Mouse (Mus musculus) liver, adult 2 months (tissue): Measurements from ENCODE around the gene Gm10382. TPM values are rescaled to one million over a fixed set of nuclear protein-coding genes. Genes with fewer than 3 reads are reported as not detected.

Experiments
- DNase-seq: peaks from one replicate; pipeline ENCODE4 v3.0.0-alpha.2; 2011; ENCODE audit warnings: low read depth, low spot score; ENCODE audit errors: extremely low read depth
- H3K27ac ChIP-seq: fragments of 200-500 bp; replicated peaks from 2 replicates; pipeline ENCODE4 v1.5.1; 2012; ENCODE audit warnings: low read depth, mild to moderate bottlenecking, control low read depth, inconsistent platforms, low read length; ENCODE audit not compliant: insufficient read depth
- H3K27me3 ChIP-seq: fragments of 200-500 bp; 2 replicates; pipeline ENCODE4 v1.6.1; 2012; ENCODE audit warnings: mild to moderate bottlenecking, moderate library complexity, low read length, inconsistent platforms; ENCODE audit not compliant: control insufficient read depth, insufficient read depth
- H3K36me3 ChIP-seq: fragments of 200-500 bp; 2 replicates; pipeline ENCODE4 v1.6.1; 2012; ENCODE audit warnings: low read length, inconsistent platforms; ENCODE audit not compliant: control insufficient read depth, insufficient read depth
- H3K4me1 ChIP-seq: fragments of 200-500 bp; 2 replicates; pipeline ENCODE4 v1.6.1; 2011; ENCODE audit warnings: low read length; ENCODE audit not compliant: control insufficient read depth, insufficient read depth
- H3K4me3 ChIP-seq: fragments of 200-500 bp; 2 replicates; pipeline ENCODE4 v1.5.1; 2011; ENCODE audit warnings: low read depth, mild to moderate bottlenecking, control low read depth, low read length, moderate library complexity; ENCODE audit not compliant: insufficient read depth
- H3K79me2 ChIP-seq: fragments of 200-500 bp; 2 replicates; pipeline ENCODE4 v1.6.1; 2012; ENCODE audit warnings: inconsistent platforms, mild to moderate bottlenecking, low read length, moderate library complexity; ENCODE audit not compliant: control insufficient read depth, insufficient read depth
- H3K9ac ChIP-seq: fragments of 200-500 bp; 2 replicates; pipeline ENCODE4 v1.6.1; 2012; ENCODE audit warnings: low read depth, mild to moderate bottlenecking, control low read depth, inconsistent platforms, low read length
- CTCF ChIP-seq: fragments of 200-500 bp; IDR thresholded peaks from 2 replicates; pipeline ENCODE4 v1.5.1; 2011; ENCODE audit warnings: low read depth, low read length, control low read depth
- POLR2A ChIP-seq: fragments of 200-500 bp; IDR thresholded peaks from 2 replicates; pipeline ENCODE4 v1.6.1; 2011; ENCODE audit warnings: low read length, control low read depth; ENCODE audit not compliant: insufficient read depth; ENCODE audit errors: extremely low read depth
- WGBS: fragments of 180-500 bp; shearing (Covaris S2); methylation state at CpG from one replicate; pipeline ENCODE4 v1.1.7; 2018; 5-methylcytosine and 5-hydroxymethylcytosine counted together
- polyA plus RNA-seq: library from polyadenylated mRNA; depleted of rRNA; stranded (reverse); fragments of >200 nt; gene quantifications from 2 replicates; pipeline ENCODE4 v1.2.3, GENCODE M21; 2012
- total RNA-seq: library from RNA; depleted of rRNA; stranded (reverse); fragments of >200 nt; gene quantifications from 2 replicates; pipeline ENCODE4 v1.2.3, GENCODE M21; 2014

Gm10382 gene
- total and polyA plus RNA-seq, 2 experiments, result 0.24 TPM; not detected in 1

DNA sequence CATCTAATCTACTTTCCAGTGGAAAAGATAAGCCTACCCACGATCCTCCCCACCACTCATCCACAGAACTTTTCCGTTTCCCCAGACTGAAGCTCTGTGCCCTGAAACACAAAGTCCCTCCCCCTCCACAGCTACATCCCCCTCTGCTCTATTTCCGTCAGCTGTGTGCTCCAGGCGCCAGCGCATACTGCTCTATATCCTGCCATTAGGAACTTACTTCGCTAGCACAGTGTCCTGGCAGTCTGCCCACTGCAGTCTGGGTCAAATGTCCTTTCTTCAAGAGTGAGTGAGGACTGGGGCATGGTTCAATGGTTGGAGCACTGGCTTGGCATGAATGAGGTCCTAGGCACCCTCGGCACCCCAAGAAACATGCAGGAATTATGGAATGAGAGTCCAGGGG lies 25.2 kb upstream of the Gm10382 start:
- Histone ChIP-seq H3K27ac (no peak overlapping the region), H3K4me1 (0 out of 2 replicates have a peak, but pooled peaks cover 1% of the 10 kb centered on the region), H3K9ac (no peak overlapping the region), H3K36me3 (no peaks in the 10 kb centered on the region), H3K27me3 (no peaks in the 10 kb centered on the region), H3K79me2 (no peaks in the 10 kb centered on the region), H3K4me3 (no peak overlapping the region)
- DNase-seq, result peak; percentile 42
- TF ChIP-seq CTCF (no peak), POLR2A (no peak)
- 80% methylated on average over 7 of the region's 7 CpGs for WGBS

DNA sequence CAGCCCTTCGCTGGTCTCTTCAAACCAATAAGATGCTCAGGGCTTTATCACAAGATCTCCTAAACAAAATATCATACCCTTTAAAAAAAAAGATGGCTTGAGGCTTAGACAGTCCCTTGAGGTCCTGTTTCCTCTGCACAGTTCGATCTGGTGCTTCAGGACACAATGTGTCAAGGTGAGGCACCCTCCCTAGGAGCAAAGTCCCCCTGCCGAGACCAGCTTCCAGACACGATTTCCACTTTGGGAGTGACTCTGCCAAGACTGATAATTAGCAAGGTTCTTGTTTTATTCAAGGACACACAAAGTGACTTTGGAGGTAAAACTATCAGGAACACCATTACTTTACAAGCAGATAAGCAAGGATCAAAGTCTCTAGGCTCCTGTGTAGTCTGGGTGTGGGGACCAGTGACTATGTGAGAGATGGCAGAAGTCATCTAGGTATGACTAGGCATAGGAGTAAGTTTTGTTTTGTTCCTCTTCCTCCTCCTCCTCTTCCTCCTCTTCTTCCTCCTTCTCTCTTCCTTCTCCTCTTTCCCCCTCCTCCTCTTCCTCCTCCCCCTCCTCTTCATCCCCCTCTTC lies 24.2 kb upstream of the Gm10382 start:
- H3K4me1 ChIP-seq, result 0 out of 2 replicates have a peak, but pooled peaks cover 1% of the 10 kb centered on the region
- no peaks in the 10 kb centered on the region for H3K27me3 ChIP-seq
- no peak overlapping the region for H3K27ac ChIP-seq
- H3K36me3 ChIP-seq, result no peaks in the 10 kb centered on the region
- DNase-seq, result no peak
- H3K4me3 ChIP-seq, result no peak overlapping the region
- TF ChIP-seq CTCF (no peak), POLR2A (no peak)
- no peaks in the 10 kb centered on the region for H3K79me2 ChIP-seq
- H3K9ac ChIP-seq, result no peak overlapping the region
- 64% methylated on average over 4 of the region's 4 CpGs for WGBS

DNA sequence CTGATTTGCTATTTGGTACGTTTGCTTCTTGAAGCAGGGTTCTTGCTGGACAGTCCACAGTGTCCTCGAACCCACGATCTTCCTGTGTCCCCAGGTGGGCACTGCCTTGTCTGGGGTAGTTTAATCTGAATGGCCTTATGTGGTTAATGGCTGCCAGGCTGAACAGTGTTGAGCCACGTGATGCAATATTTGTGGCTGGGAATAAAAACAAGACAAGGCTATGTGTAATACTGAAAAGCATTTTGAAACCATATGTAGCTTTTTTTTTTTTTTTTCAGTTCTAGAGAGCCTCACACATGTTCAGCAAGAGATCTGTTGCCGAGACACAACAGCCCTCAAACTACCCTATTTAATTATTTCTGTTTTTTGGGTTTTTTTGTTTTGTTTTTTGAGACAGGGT lies 21.0 kb upstream of the Gm10382 start:
- TF ChIP-seq CTCF, result no peak
- no peak for TF ChIP-seq POLR2A
- Histone ChIP-seq H3K4me1 (no peaks in the 10 kb centered on the region), H3K27me3 (no peaks in the 10 kb centered on the region), H3K4me3 (no peak overlapping the region), H3K9ac (no peak overlapping the region), H3K27ac (no peak overlapping the region), H3K36me3 (no peaks in the 10 kb centered on the region), H3K79me2 (no peaks in the 10 kb centered on the region)
- 62% methylated on average over 5 of the region's 5 CpGs for WGBS
- DNase-seq, result no peak

- no peaks in the 10 kb centered on the region for H3K27me3 ChIP-seq
- WGBS, result 2% methylated on average over 4 of the region's 4 CpGs
- H3K27ac ChIP-seq, result no peak overlapping the region
- peak; percentile 65 for DNase-seq
- no peaks in the 10 kb centered on the region for H3K4me1 ChIP-seq
- H3K36me3 ChIP-seq, result no peaks in the 10 kb centered on the region
- H3K4me3 ChIP-seq, result no peak overlapping the region
- no peak overlapping the region for H3K9ac ChIP-seq
- TF ChIP-seq CTCF, result peak; percentile 55; the same call in 1 of the 2 replicates
- no peak for TF ChIP-seq POLR2A
- H3K79me2 ChIP-seq, result no peaks in the 10 kb centered on the region
Observed at GRCm38 (mm10) chr5:125368568-125368967, 20.6 kb upstream of the Gm10382 start.

DNA sequence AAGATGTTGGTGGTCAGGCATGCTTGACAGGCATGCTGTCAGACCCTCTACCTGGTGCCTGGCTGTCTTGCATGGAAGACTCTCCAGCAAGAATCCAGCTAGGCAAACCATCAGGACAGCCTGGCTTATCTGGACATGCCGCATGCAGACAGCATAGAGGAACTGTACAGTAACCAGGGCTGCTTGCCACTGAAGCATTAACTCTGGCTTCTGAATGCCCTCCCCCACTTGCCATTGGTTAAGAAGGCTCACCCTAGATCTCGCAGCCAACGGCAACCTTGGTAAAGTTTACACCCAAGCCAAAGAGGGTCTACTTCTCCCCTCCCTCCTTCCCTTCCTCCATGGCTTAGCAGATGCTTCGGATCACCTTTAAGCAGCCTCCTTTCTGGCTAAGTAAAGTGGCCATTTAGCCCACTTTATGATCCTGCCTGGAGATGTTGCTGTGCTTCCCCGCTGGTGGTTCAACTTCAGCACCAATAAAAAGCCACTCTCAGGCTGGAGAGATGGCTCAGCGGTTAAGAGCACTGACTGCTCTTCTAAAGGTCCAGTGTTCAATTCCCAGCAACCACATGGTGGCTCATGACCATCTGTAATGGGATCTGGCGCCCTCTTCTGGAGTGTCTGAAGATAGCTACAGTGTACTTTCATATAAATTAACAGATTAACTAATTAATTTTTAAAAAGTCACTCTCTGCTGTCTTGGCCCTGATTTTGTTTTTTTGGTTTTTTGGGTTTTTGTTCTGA lies 18.0 kb upstream of the Gm10382 start:
- Histone ChIP-seq H3K4me3 (no peak overlapping the region), H3K27me3 (no peaks in the 10 kb centered on the region), H3K9ac (no peak overlapping the region), H3K36me3 (no peaks in the 10 kb centered on the region), H3K27ac (no peak overlapping the region), H3K79me2 (no peaks in the 10 kb centered on the region), H3K4me1 (no peaks in the 10 kb centered on the region)
- whole genome bisulfite sequencing, result 85% methylated on average over 7 of the region's 7 CpGs
- DNase-seq, result no peak
- TF ChIP-seq POLR2A, result no peak
- TF ChIP-seq CTCF, result peak; percentile 12; the same call in 1 of the 2 replicates

- no peak for TF ChIP-seq POLR2A
- TF ChIP-seq CTCF, result no peak
- H3K27ac ChIP-seq, result no peak overlapping the region
- no peak overlapping the region for H3K9ac ChIP-seq
- no peak for DNase-seq
- WGBS, result 78% methylated on average over 4 of the region's 4 CpGs
- no peaks in the 10 kb centered on the region for H3K4me1 ChIP-seq
- H3K79me2 ChIP-seq, result no peaks in the 10 kb centered on the region
- no peaks in the 10 kb centered on the region for H3K36me3 ChIP-seq
- H3K4me3 ChIP-seq, result no peak overlapping the region
- H3K27me3 ChIP-seq, result no peaks in the 10 kb centered on the region
Observed at GRCm38 (mm10) chr5:125372027-125372426, 17.1 kb upstream of the Gm10382 start.
